Mouse (Mus musculus) brain, embryonic 14.5 days (tissue): ENCODE measurements around the gene Vapa. TPM values are rescaled to one million over a fixed set of nuclear protein-coding genes. Genes with fewer than 3 reads are reported as not detected.
A peak's percentile ranks its signal among the peaks of the same experiment; 100 is the strongest.
"Not testable (repeated sequence)": the region's sequence is repeated elsewhere in the genome, so short reads cannot be mapped to it uniquely, and the experiment has no call there.

Experiments
- DNase-seq: peaks from one replicate; pipeline ENCODE4 v3.0.0-alpha.2; 2011; ENCODE audit warnings: low read depth
- CTCF ChIP-seq: fragments of 200-500 bp; IDR thresholded peaks from 2 replicates; pipeline ENCODE4 v1.5.1; 2012; ENCODE audit warnings: inconsistent platforms, mild to moderate bottlenecking, moderate library complexity, borderline replicate concordance; ENCODE audit not compliant: insufficient read depth, insufficient read length; ENCODE audit errors: extremely low read depth
- POLR2A ChIP-seq: fragments of 200-500 bp; IDR thresholded peaks from 2 replicates; pipeline ENCODE4 v1.6.1; 2012; ENCODE audit warnings: mild to moderate bottlenecking, inconsistent platforms, borderline replicate concordance; ENCODE audit not compliant: poor library complexity, insufficient read depth, insufficient read length, severe bottlenecking; ENCODE audit errors: extremely low read depth
- polyA plus RNA-seq: library from polyadenylated mRNA; depleted of rRNA; stranded (reverse); fragments of >200 nt; gene quantifications from 2 replicates; pipeline ENCODE4 v1.2.3, GENCODE M21; 2012; rRNA removed

Gene Vapa
- polyA plus RNA-seq, 1 experiment: 76.7 TPM

- TF ChIP-seq CTCF: no peak
- TF ChIP-seq POLR2A: no peak
- no peak for DNase-seq
Observed at GRCm38 (mm10) chr17:65556798-65557197, 56.6 kb downstream of the Vapa start.

- no peak for TF ChIP-seq CTCF
- no peak for TF ChIP-seq POLR2A
- no peak for DNase-seq
Observed at GRCm38 (mm10) chr17:65552426-65552997, 60.8 kb downstream of the Vapa start.

- no peak for TF ChIP-seq CTCF
- TF ChIP-seq POLR2A: no peak
Observed at GRCm38 (mm10) chr17:65550357-65550756, 63.0 kb downstream of the Vapa start.

GRCm38 (mm10) chr17:65548698-65549365, 64.5 kb downstream of the Vapa start:
- DNase-seq: peak; percentile 81

More at GRCm38 (mm10) chr17:65550357-65550756, 63.0 kb downstream of the Vapa start:
- DNase-seq: no peak

GRCm38 (mm10) chr17:65546221-65546620, 67.1 kb downstream of the Vapa start:
- not testable (repeated sequence) for DNase-seq

More at GRCm38 (mm10) chr17:65548698-65549365, 64.5 kb downstream of the Vapa start:
- no peak for TF ChIP-seq CTCF
- no peak for TF ChIP-seq POLR2A

- peak; percentile 86 for DNase-seq
- TF ChIP-seq POLR2A: no peak
- TF ChIP-seq CTCF: peak; percentile 46; the same call in 1 of the 2 replicates
Observed at GRCm38 (mm10) chr17:65540441-65541272, 72.7 kb downstream of the Vapa start, which contains the start of gene Tmem232. Tmem232 (minus strand) TSS chr17:65540782.

GRCm38 (mm10) chr17:65536156-65536555, 77.2 kb downstream of the Vapa start:
- DNase-seq: peak; percentile 66
- peak; percentile 79; the same call in 1 of the 2 replicates for TF ChIP-seq CTCF
- no peak for TF ChIP-seq POLR2A

GRCm38 (mm10) chr17:65532381-65532780, 81.0 kb downstream of the Vapa start:
- DNase-seq: not testable (repeated sequence)

Other genes with a start within 250 kb of the Vapa start
- gene Tmem232, start 72.8 kb downstream of the Vapa start, polyA plus RNA-seq: 0.21 and 0.31 TPM in 2 replicates
- gene Txndc2, start 28.6 kb upstream of the Vapa start, polyA plus RNA-seq: 0.10 and 0.11 TPM in 2 replicates
- gene Rab31, start 159.2 kb upstream of the Vapa start, polyA plus RNA-seq: 53.2 and 56.6 TPM in 2 replicates
- 92.2 and 93.7 TPM in 2 replicates for gene Ppp4r1, start 169.0 kb upstream of the Vapa start, polyA plus RNA-seq